Mouse (Mus musculus): ENCODE measurements around the gene Dcxr. TPM values are rescaled to one million over a fixed set of nuclear protein-coding genes. Genes with fewer than 3 reads are reported as not detected.
"Not testable (repeated sequence)": the region's sequence is repeated elsewhere in the genome, so short reads cannot be mapped to it uniquely, and the experiment has no call there.

Dcxr gene
- polyA plus RNA-seq, 1 experiment from 2014 or later, result 11.6 TPM

GRCm38 (mm10) chr11:120679909-120680308 is 47.2 kb downstream of the Dcxr start:
- Histone ChIP-seq H3K27ac (no peak overlapping the region), H3K36me3 (peaks cover 71% of the 10 kb centered on the region), H3K4me2 (replicated peaks) (no peak overlapping the region), H3K9ac (no peak overlapping the region), H3K4me1 (no peaks in the 10 kb centered on the region), H3K27me3 (no peaks in the 10 kb centered on the region), H3K4me3 (no peak overlapping the region), H3K9me3 (replicated peaks) (no peaks in the 10 kb centered on the region)
- 90% methylated on average over 3 of the region's 3 CpGs for WGBS
- ATAC-seq (ENCODE audit: low FRiP score), result no peak

- no peak overlapping the region for H3K27ac ChIP-seq
- H3K9ac ChIP-seq, result no peak overlapping the region
- H3K27me3 ChIP-seq, result no peaks in the 10 kb centered on the region
- WGBS, result 95% methylated on average over 4 of the region's 4 CpGs
- peaks cover 10% of the 10 kb centered on the region for H3K4me1 ChIP-seq
- no peaks in the 10 kb centered on the region for H3K9me3 ChIP-seq (replicated peaks)
- H3K4me2 ChIP-seq (replicated peaks), result no peak overlapping the region
- H3K4me3 ChIP-seq, result no peak overlapping the region
- ATAC-seq (ENCODE audit: low FRiP score), result no peak
- peaks cover 53% of the 10 kb centered on the region for H3K36me3 ChIP-seq
Observed at GRCm38 (mm10) chr11:120676951-120677350, 50.1 kb downstream of the Dcxr start.

DNA sequence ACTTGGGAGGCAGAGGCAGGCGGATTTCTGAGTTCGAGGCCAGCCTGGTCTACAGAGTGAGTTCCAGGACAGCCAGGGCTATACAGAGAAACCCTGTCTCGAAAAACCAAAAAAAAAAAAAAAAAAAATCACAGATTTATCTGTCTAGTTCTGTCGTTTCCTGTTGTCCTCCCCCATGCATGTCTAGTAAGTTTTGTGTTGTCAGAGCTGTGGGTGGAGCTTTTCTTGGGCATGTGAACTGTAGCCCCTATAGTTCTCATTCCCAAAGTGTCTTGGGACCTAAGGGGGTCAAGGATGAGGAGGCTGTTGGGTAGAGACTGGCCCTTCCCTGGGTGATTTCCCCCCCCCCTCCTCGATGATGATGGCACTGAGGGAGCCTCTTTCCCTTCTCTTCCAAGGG is 51.2 kb downstream of the Dcxr start:
- H3K4me1 ChIP-seq; H3K4me3 ChIP-seq; H3K27me3 ChIP-seq; ATAC-seq (ENCODE audit: low FRiP score); H3K4me2 ChIP-seq (replicated peaks); H3K9me3 ChIP-seq (replicated peaks); H3K27ac ChIP-seq; H3K9ac ChIP-seq: not testable (repeated sequence)
- peaks cover 48% of the 10 kb centered on the region for H3K36me3 ChIP-seq
- 87% methylated on average over 4 of the region's 5 CpGs for WGBS

Other genes starting within 250 kb of the Dcxr start
- gene Mrpl12, start 242.7 kb downstream of the Dcxr start, polyA plus RNA-seq (2016; fragmentation: Nextera tagmentation; extraction: Ambion mirVana), result 104 and 108 TPM in 2 replicates
- gene Slc25a10, start 235.4 kb downstream of the Dcxr start, polyA plus RNA-seq (2016; fragmentation: Nextera tagmentation; extraction: Ambion mirVana), result 37.7 and 38.0 TPM in 2 replicates
- gene Gcgr, start 196.6 kb downstream of the Dcxr start, polyA plus RNA-seq (2016; fragmentation: Nextera tagmentation; extraction: Ambion mirVana), result 0.47 and 0.54 TPM in 2 replicates
- gene Mcrip1, start 177.6 kb downstream of the Dcxr start, polyA plus RNA-seq (2016; fragmentation: Nextera tagmentation; extraction: Ambion mirVana), result 210 and 219 TPM in 2 replicates
- not detected in 2 replicates for gene Ppp1r27, start 176.1 kb downstream of the Dcxr start, polyA plus RNA-seq (2016; fragmentation: Nextera tagmentation; extraction: Ambion mirVana)
- gene P4hb, start 154.0 kb downstream of the Dcxr start, polyA plus RNA-seq (2016; fragmentation: Nextera tagmentation; extraction: Ambion mirVana), result 473 and 486 TPM in 2 replicates
- 548 TPM in 2 replicates for gene Arhgdia, start 145.7 kb downstream of the Dcxr start, polyA plus RNA-seq (2016; fragmentation: Nextera tagmentation; extraction: Ambion mirVana)
- gene Alyref, start 128.9 kb downstream of the Dcxr start, polyA plus RNA-seq (2016; fragmentation: Nextera tagmentation; extraction: Ambion mirVana), result 539 and 588 TPM in 2 replicates
- 153 and 170 TPM in 2 replicates for gene Anapc11, start 128.9 kb downstream of the Dcxr start, polyA plus RNA-seq (2016; fragmentation: Nextera tagmentation; extraction: Ambion mirVana)
- 1.0 and 1.3 TPM in 2 replicates for gene Npb, start 118.8 kb downstream of the Dcxr start, polyA plus RNA-seq (2016; fragmentation: Nextera tagmentation; extraction: Ambion mirVana)
- 145 and 148 TPM in 2 replicates for gene Pcyt2, start 109.3 kb downstream of the Dcxr start, polyA plus RNA-seq (2016; fragmentation: Nextera tagmentation; extraction: Ambion mirVana)
- 43.9 and 50.0 TPM in 2 replicates for gene Sirt7, start 102.0 kb downstream of the Dcxr start, polyA plus RNA-seq (2016; fragmentation: Nextera tagmentation; extraction: Ambion mirVana)
- gene Mafg, start 93.7 kb downstream of the Dcxr start, polyA plus RNA-seq (2016; fragmentation: Nextera tagmentation; extraction: Ambion mirVana), result 40.1 TPM in 2 replicates
- gene Pycr1, start 83.5 kb downstream of the Dcxr start, polyA plus RNA-seq (2016; fragmentation: Nextera tagmentation; extraction: Ambion mirVana), result 28.5 and 28.8 TPM in 2 replicates
- gene Myadml2, start 79.1 kb downstream of the Dcxr start, polyA plus RNA-seq (2016; fragmentation: Nextera tagmentation; extraction: Ambion mirVana), result 0.39 and 0.60 TPM in 2 replicates
- 1.7 and 3.0 TPM in 2 replicates for gene Notum, start 66.1 kb downstream of the Dcxr start, polyA plus RNA-seq (2016; fragmentation: Nextera tagmentation; extraction: Ambion mirVana)
- gene Aspscr1, start 54.3 kb downstream of the Dcxr start, polyA plus RNA-seq (2016; fragmentation: Nextera tagmentation; extraction: Ambion mirVana), result 144 and 151 TPM in 2 replicates
- gene Cenpx, start 13.5 kb downstream of the Dcxr start, polyA plus RNA-seq (2016; fragmentation: Nextera tagmentation; extraction: Ambion mirVana), result 106 and 113 TPM in 2 replicates
- gene Lrrc45, start 13.4 kb downstream of the Dcxr start, polyA plus RNA-seq (2016; fragmentation: Nextera tagmentation; extraction: Ambion mirVana), result 75.3 and 78.8 TPM in 2 replicates
- gene Rac3, start 5.8 kb downstream of the Dcxr start, polyA plus RNA-seq (2016; fragmentation: Nextera tagmentation; extraction: Ambion mirVana), result 98.4 and 99.9 TPM in 2 replicates
- 1.6 and 2.6 TPM in 2 replicates for gene Cbr2, start 4.8 kb upstream of the Dcxr start, polyA plus RNA-seq (2016; fragmentation: Nextera tagmentation; extraction: Ambion mirVana)
- 3.0 and 4.0 TPM in 2 replicates for gene Hmga1b, start 35.5 kb upstream of the Dcxr start, polyA plus RNA-seq (2016; fragmentation: Nextera tagmentation; extraction: Ambion mirVana)
- 68.5 and 70.1 TPM in 2 replicates for gene Rfng, start 56.9 kb upstream of the Dcxr start, polyA plus RNA-seq (2016; fragmentation: Nextera tagmentation; extraction: Ambion mirVana)
- gene Gps1, start 57.0 kb upstream of the Dcxr start, polyA plus RNA-seq (2016; fragmentation: Nextera tagmentation; extraction: Ambion mirVana), result 223 and 232 TPM in 2 replicates
- gene Dus1l, start 69.1 kb upstream of the Dcxr start, polyA plus RNA-seq (2016; fragmentation: Nextera tagmentation; extraction: Ambion mirVana), result 54.5 and 60.0 TPM in 2 replicates
- 115 and 120 TPM in 2 replicates for gene Fasn, start 97.3 kb upstream of the Dcxr start, polyA plus RNA-seq (2016; fragmentation: Nextera tagmentation; extraction: Ambion mirVana)
- gene Ccdc57, start 205.6 kb upstream of the Dcxr start, polyA plus RNA-seq (2016; fragmentation: Nextera tagmentation; extraction: Ambion mirVana), result 6.0 TPM in 2 replicates
- 43.9 and 45.9 TPM in 2 replicates for gene Slc16a3, start 221.2 kb upstream of the Dcxr start, polyA plus RNA-seq (2016; fragmentation: Nextera tagmentation; extraction: Ambion mirVana)